Mouse (Mus musculus) left cerebral cortex, adult 18-20 months (tissue): ENCODE measurements around the gene Angptl4. TPM values are rescaled to one million over a fixed set of nuclear protein-coding genes. Genes with fewer than 3 reads are reported as not detected.
A peak's percentile ranks its signal among the peaks of the same experiment; 100 is the strongest.

Experiments
- DNase-seq, 2 experiments: peaks; one replicate each; pipeline ENCODE4 v3.0.0; 2021 to 2022; ENCODE audit warnings: low spot score in 2 of 2, mixed read lengths in 1 of 2
- total RNA-seq, 2 experiments: library from RNA; stranded (reverse); gene quantifications; 2 replicates each; pipeline ENCODE4 v1.2.3; 2021

Angptl4 gene
- total RNA-seq, 2 experiments from 2014 or later, result 1.4 to 2.2 TPM

DNA sequence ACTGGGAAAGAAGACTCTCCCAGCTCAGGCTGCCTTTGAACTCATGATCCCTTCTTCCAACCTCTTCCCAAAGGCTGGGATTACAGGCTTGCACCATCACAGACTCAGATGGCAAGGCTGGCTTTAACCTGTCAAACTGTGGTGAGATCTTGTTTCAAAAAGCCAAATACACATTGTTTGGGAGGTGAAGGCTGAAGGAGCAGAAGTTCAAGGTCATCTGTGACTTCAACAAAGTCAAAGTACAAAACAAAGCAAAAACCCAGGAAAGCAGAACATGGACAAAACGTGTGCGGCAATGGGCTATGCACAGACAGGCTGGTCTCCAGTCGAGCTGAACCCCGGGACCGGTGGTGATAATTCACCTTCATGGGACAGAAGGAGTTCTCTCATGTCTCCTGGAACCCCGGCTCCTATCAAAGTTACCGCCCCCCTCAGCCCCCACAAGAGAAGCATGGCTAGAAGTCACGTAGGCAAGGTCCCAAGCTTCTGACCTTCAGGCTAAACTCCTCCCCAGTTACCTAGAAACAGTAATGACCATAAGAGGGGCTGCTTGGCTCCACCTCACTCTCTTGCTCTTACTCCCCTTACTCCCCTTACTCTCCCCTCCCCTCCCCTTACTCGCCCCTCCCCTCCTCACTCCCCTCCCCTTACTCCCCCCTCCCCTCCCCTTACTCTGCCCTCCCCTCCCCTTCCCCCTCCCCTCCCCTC, 25.7 kb upstream of the Angptl4 start:
- no peak for DNase-seq

DNA sequence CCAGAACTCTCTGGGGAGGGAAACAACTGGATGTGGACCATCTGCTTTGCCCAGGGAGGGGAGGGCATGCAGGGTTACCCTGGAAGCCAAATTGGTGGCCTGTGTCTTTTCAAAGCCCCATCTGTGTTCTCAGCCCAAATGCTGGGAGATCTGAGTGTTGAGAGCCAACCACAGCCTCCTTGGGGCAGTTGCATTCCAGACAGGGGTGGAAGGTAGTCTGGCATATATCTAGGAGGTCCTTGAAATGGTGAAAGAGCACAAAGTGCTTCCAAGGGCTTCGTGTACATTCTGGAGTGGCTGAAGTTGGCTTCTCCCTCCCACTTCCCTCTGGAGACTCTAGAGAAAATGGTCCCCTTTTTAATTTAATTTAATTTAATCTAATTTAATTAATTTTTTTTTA, 23.1 kb upstream of the Angptl4 start:
- no peak for DNase-seq

DNA sequence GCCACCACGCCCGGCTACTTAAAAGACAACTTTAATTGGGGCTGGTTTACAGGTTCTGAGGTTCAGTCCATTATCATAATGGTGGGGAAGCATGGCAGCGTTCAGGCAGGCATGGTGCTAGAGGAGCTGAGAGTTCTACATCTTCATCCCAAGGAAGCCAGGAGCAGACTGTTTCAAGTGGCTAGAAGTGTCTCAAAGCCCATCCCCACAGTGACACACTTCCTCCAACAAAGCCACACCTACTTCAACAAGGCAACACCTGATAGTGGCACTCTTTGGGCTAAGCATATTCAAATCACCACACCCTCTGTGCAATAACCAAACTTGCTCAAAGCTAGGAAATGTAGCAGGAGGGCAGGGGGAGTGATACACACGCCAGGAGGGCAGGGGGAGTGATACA, 22.6 kb upstream of the Angptl4 start:
- no peak for DNase-seq

DNA sequence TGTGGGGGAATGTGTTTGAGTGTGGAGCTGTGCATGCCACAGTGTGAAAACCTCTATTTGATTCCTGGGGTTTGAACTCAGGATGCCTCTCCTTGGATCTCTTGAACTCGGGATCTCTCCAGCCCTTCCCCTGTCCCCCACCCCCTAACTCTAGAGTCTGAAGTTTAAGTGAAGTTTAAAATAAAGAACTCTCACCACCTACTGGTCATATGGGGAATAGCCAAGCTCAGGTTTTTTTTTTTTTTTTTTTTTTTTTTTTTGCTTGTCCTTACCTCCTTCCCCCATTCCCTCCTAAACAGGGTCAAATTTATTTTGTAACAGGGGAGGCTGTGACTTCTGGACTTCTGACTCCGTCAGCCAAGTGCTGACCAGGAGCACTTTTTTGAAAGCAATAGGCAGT, 20.6 kb upstream of the Angptl4 start:
- no peak for DNase-seq

DNA sequence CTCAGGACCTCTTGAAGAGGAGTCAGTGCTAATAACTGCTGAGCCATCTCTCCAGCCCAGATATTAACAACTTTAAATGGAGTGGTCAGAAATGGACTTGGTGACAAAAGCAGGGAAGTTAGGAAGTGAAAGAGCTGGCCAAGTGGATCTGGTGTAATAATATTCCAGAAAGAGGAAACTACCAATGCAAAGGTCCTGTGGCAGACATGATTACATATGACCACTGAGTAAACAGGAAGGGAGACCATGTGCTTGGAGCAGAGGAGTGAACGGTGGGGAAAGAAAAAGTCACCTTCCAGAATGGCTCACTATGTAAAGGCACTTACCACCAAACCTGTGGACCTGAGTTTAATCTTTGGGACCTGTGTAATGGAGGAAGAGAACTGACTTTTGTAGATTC, 17.6 kb upstream of the Angptl4 start:
- no peak for DNase-seq

DNA sequence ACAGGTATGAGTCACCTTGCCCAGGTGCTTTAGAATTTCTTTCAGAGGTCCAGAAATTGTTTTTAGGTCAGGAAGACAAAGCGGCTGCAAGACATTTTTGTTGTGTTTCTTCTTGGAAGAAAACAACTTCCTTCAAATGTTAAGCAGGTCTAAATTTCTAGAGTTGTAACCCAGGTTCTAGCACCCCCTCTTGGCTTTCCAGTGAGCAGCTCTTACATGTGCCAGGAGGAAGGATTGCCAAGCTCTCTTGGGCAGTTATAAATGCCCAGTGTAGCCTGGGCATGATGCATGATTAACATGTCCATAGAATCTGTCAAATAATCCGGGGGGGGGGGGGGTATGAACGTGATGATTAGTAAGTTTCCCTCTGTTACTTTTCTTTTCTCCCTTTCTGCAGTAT, 16.7 kb upstream of the Angptl4 start:
- no peak for DNase-seq

DNA sequence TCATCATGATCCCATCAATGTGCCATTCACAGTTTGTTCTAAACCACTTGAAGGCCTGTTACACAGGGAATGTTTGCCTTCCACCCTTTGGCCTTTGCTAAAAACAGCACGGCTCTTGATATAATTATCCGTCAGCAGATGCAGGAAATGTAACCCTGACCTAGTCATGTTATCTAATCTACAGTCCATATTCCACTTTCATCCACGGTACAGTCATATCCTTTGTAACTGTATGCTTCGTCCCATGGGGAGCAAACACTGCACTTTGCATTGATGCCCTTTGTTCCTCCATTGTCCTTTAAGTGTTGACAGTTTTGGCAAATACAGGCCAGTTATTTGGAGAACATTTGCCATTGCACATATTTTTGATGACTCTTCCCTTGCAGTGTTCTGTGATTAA, 7.1 kb upstream of the Angptl4 start:
- no peak for DNase-seq

DNA sequence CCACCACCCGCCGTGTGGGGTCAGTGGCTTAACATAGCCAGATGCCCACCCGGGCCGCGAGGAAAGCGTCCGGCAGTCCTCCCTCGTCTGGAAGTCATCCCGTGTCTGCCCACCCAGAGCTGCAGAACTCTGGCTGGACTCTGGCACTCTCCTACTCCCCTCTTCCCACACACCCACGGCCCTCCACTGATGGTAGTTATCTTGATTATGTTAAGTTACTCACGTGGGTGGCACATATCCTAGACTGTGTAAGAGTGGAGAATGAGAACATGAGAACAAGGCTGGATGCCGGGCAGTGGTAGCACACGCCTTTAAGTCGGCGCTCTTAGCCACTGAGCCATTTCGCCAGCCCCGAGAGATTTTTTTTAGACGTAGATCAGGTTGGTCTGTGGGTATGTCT, 4.7 kb upstream of the Angptl4 start:
- DNase-seq, result peak in 1 of 2 experiments; percentile 56

DNA sequence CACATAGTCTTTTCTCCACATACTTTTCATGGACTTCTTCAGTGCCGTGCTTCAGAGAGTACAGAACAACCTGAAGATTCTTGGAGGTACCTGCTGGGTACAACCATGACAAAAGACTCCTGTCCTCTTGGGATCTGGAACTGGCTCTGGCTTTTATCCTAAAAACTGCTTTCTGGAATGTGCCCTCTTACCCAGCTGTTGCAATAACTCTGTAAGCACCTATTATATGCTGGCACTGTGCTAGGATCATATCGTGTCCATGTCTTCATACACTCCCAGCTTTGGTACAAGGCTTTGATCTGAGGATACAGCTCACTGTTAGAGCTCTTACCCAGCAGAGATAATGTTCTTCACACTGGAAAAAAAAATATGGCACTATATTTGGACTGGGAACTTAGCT, 3.3 kb upstream of the Angptl4 start:
- DNase-seq, result no peak

DNA sequence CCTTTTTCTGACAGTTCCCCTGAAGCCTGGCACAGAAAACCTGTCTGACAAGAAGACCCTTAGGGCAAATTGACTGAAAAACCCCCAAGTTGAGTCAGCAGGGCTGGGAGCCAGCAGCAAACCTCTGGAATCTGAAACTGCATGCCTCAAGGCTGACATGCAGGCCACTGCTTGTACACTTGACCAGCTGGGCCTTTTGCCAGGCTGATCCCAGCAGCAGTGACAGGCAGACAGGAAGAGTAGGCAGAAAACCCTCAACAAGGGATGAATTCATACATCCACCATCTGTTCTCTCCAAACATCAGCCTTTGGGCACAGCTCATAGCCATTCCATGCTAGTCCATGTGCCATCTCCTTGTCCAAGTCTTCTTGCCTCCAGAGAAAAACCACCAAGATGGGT, 1.8 kb upstream of the Angptl4 start:
- peak; percentile 51 to 70 for DNase-seq

DNA sequence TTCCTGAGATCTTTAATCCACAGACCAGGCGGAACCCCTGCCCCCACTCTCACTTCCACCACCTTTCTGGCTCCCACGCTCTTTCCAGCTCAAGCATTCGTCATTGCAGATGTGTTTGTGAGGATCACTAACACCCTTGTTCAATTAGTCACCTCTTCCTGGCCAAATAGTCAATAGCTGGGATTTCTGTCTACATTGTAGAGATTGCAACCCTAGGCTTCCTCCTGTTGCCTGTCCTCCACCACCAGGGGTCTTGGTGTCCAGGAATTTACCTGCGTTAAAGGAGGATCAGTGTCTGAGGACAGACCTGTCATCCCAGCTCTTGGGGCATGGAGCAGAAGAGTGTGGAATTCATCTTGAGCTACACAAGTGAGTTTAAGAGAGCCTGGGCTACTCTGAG, 437 bp upstream of the Angptl4 start:
- DNase-seq, result no peak

DNA sequence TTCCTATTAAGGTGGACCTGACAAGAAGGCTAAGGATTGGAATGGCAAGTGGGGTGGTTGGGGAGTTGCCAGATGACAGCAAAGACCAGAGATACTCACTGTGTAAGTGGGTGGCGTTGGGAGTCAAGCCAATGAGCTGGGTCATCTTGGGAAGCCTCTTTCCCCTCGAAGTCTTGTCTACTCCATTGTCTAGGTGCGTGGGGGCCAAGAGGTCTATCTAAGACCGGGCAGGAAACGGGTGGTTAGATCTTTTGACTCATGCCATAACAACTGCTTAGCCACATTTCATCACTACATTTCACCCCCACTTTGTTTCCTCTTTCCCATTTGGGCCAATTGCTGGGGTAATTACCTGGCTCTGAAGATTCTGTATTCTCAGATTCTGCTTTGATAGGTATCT, 1.2 kb downstream of the Angptl4 start:
- no peak for DNase-seq

DNA sequence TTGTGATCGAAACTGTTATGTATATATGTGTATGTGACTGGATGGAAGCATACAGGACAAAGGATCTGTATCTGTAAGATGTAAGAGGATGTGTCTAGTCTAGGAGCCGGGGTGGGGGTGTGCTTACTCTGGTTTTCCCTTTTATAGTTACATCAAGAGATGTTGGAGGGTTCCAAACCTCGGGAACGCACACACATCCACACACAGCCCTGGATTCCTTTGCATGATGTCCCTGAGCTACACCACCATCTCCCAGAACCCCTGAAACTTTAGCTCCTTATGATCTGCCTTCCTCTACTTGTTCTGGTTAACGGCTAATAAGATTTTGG, 1.7 kb downstream of the Angptl4 start:
- DNase-seq, result no peak

DNA sequence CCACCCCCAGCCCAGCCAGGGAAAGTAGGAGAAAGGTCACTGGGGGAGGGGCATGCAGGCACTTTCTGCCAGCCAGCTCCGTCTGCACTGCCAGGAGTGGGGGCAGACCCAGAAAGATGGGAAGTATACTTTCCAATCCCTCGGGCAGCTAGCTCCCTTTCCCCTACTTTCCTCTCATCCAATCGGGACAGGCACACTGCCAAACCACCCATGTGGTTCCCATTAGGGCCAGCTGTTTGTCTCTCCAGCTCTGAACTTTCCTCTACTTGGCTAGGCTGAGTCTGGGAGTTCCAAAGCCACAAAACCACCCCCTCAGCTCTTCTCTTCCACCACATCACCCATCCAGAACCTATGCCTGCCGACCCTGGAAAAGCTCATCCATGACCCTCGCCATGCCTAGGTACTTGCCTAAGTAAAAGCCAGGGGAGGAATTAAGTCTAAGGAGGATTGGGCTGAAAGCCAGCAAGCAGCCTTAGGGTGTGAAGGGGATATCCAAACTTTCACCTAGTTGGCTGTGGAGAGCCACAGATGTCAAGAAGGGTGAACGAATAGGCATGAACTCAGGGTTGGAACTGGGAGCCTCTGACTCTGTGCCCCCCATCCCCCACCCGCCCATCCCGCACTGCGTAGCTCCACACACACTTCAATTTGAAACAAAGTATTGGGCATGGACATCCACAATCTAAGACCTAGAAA, 2.2 kb downstream of the Angptl4 start:
- peak; percentile 73 to 78 for DNase-seq

DNA sequence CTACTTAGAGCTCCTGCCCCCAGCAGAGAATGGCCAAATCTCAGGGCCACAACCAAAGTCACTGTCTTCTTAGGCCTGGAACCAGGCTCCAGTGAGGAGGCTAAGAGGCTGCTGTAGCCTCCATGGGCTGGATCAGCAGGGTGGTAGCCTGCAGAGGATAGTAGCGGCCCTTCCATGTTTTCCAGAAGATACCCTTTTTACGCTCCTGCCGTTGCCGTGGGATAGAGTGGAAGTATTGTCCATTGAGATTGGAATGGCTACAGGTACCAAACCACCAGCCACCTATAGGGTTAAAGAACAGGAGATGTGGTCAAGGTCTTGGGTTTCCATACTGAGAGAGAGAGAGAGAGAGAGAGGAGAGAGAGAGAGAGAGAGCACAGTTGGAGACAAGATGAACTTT, 6.3 kb downstream of the Angptl4 start:
- DNase-seq, result no peak

DNA sequence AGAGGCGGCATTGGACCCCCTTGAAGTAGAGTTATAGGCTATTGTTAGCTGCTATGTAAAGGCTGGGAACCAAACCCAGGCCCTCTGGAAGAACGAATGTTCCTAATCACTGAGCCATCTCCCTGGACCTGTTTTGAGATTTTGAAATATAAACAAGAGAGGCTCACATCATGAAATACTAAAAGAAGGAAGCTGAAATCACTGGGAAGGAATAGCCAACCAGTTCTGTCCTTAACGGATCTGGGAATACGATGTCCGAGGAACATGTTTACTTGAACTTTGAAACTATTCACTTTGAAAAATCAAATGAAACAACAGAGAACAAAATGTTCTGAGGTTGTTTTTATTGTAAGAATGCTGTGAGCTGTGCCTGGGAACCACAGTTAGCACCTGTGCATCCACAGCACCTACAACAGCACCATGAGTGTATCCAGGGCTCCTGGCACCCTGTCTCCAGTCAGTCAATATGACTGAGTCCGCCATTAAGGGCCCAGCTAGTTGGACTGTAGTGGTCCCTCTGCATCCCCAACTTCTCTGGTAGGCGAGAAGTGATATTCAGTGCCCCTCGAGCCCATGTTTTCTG, 7.0 kb downstream of the Angptl4 start:
- no peak for DNase-seq

DNA sequence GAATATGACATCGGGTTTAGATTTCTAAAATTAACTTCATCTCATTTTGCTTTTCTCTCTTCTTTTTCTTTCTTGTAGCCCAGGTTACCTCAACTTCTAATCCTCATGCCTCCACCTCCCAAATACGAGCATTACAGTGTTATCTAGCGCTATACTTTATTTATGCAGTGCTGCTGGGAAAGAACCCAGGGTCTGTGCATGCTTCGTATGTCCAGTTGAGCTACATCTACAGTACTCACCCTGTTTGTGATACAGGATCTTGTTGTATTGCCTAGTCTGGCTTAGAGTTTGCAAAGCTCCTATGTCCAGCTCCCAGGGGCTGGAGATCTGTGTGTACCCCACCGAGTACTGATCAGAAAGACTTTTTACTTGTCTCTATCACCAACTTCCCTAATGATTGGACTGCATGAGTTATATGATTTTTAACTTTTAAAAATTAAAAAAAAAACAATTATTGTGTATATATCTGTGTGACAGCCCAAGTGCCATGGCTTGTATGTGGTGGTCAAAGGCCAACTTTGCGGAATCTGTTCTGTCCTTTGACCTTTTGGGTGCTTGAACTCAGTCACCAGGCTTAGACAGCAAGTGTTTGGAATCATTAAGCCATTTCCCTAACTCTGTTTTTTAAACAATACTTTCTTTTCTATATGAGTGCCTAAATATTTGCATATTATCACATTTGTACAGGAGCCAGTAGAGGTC, 7.6 kb downstream of the Angptl4 start:
- no peak for DNase-seq

DNA sequence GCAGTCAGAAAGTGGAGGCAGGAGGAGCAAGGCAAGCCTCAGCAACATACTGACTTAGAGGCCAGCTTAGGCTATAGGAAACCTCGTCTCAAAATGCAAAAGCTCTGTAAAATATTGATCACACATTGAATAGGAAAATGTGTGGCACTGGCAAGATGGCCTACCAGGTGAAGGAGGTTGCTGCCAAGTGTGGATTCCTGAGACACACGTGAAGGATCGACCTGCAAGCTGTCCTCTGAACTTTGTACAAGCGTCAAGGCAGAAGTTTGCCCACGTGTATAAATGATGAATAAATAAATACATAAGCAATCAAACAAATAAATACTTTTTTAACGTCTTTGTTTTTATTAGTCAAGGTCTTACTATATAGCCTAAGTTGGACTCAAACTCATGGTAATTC, 8.2 kb downstream of the Angptl4 start:
- DNase-seq, result no peak

DNA sequence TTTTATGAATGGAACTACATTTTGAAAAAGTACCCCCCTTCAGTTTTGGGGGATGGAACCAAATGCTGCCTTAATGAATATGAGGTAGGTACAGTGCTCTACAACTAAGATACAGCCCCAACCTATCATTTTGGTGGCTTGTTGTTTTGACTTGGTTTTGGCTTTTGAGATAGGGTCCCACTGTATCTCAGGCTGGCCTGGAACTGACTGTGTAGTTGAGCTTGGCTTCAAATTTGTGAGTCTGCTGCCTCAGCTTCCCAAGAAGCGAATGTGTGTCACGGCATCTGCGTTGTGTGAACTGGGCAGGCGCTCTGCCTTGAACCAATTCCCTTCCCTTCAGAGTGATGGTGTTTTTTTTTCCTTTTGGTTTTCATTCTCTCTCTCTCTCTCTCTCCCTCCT, 10.0 kb downstream of the Angptl4 start:
- DNase-seq, result no peak

DNA sequence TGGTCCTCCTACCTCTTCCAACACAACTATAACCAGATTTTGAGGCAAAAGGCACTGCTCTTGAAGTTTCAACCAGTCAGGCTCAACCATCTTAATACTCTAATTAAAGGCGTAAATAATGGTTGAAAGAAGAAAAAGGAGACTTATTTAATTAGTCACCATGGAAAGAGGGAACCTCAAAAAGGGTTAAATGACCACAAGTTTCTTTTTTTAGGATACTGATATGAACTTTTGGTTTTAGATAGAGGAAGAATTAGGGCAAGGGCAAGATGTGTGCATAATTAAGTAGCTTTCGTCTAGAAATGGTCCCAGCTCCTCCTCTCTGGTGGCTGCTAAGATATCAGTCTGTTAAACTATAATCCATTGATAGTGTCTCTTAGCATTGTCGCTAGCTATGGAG, 15.2 kb downstream of the Angptl4 start:
- DNase-seq, result no peak

DNA sequence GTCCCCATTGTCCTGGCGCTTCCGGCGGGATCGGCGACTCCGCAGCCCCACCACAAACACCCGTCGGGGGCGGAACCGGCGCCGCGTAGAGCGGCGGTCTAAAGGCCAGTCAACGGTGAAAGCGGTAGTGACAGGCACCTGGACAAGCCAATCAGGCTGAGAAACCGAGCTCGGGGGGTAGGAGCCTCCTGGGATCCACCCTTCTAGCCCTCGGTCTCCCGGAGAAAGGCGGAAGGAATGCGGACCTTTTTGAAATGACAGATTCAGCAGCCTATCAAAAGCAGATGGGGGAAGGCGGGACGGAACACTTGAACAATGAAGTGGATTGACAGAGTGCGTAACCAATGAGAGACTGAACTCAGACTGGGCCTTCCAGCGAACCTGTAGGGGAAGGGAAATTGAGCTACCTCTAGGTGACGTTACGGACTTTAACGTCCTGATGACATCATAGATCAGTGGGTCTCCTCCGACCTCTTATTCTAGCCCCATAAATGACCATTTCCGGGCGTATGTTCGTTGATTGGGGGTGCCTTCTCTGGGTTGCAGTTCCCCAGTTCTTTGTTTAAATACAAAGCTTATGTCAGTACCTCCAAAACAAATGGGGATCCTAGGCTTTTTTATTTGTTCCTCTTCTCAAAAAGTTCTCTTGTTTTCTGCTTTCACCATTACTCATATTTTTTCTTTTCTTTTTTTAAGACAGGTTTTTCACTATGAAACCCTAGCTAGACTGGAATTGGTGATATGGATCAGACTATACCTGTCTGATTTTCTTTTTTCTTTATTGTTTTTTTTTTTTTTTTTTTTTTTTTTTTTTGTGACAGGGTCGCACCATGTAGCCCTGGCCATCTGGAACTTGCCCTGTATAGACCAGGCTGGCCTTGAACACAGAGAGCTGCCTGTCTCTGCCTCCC, 21.1 kb downstream of the Angptl4 start, which contains the start of gene Rab11b:
Gene Rab11b (minus strand): TSS at position 276 of the 911 bp plus-strand sequence.
- peak; percentile 100 for DNase-seq
